Mouse (Mus musculus): ENCODE measurements around the gene Map4k2. TPM values are rescaled to one million over a fixed set of nuclear protein-coding genes. Genes with fewer than 3 reads are reported as not detected.

Gene Map4k2
- 11.4 and 13.8 TPM in 2 replicates for polyA plus RNA-seq (2015; fragmentation: Nextera tagmentation; extraction: Ambion mirVana)

- peak within 1 kb of the TSS; percentile 48; the same call in 1 of the 2 replicates for H3K27ac ChIP-seq
- H3K9me3 ChIP-seq = no peaks in the 10 kb centered on the region
- H3K4me2 ChIP-seq = peak within 1 kb of the TSS; percentile 95
- peak; percentile 79 for ATAC-seq (ENCODE audit: insufficient read depth, low FRiP score, low read depth)
- WGBS = 8% methylated on average over 41 of the region's 72 CpGs
- H3K4me3 ChIP-seq (replicated peaks) = peak within 1 kb of the TSS; percentile 74
- H3K9ac ChIP-seq = peak within 1 kb of the TSS; percentile 63
- H3K4me1 ChIP-seq = peaks cover 41% of the 10 kb centered on the region
- H3K36me3 ChIP-seq = peaks cover 27% of the 10 kb centered on the region
- no peaks in the 10 kb centered on the region for H3K27me3 ChIP-seq (replicated peaks)
Observed at GRCm38 (mm10) chr19:6340524-6341452, at the start of gene Map4k2. TSS of gene Map4k2 (plus strand) at chr19:6341135.

GRCm38 (mm10) chr19:6292262-6292661 lies 48.7 kb upstream of the Map4k2 start:
- ATAC-seq (ENCODE audit: insufficient read depth, low FRiP score, low read depth) = no peak
- Histone ChIP-seq H3K4me1 (0 out of 2 replicates have a peak, but pooled peaks cover 19% of the 10 kb centered on the region), H3K36me3 (peaks cover 19% of the 10 kb centered on the region), H3K4me2 (no peak overlapping the region), H3K4me3 (replicated peaks) (no peak overlapping the region), H3K27me3 (replicated peaks) (no peaks in the 10 kb centered on the region), H3K9me3 (no peaks in the 10 kb centered on the region), H3K9ac (no peak overlapping the region), H3K27ac (no peak overlapping the region)
- WGBS = 84% methylated on average over 5 of the region's 5 CpGs

DNA sequence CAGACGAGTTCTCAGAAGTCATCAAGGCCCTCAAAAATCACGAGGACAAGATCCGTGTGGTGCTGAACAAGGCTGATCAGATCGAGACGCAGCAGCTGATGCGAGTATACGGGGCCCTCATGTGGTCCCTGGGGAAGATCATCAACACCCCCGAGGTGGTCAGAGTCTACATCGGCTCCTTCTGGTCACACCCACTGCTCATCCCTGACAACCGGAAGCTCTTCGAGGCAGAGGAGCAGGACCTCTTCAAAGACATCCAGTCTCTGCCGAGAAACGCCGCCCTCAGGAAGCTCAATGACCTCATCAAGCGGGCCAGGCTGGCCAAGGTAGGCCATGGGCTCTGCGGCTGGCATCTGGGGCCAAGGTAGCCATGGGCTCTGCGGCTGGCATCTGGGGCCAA lies 46.6 kb upstream of the Map4k2 start:
- ATAC-seq (ENCODE audit: insufficient read depth, low FRiP score, low read depth) = no peak
- no peaks in the 10 kb centered on the region for H3K9me3 ChIP-seq
- no peak overlapping the region for H3K27ac ChIP-seq
- H3K27me3 ChIP-seq (replicated peaks) = no peaks in the 10 kb centered on the region
- no peak overlapping the region for H3K4me3 ChIP-seq (replicated peaks)
- H3K9ac ChIP-seq = no peak overlapping the region
- H3K4me1 ChIP-seq = 0 out of 2 replicates have a peak, but pooled peaks cover 10% of the 10 kb centered on the region
- 90% methylated on average over 17 of the region's 17 CpGs for WGBS
- H3K4me2 ChIP-seq = no peak overlapping the region
- peaks cover 33% of the 10 kb centered on the region for H3K36me3 ChIP-seq

- Histone ChIP-seq H3K27me3 (replicated peaks) (no peaks in the 10 kb centered on the region), H3K27ac (no peak overlapping the region), H3K36me3 (peaks cover 36% of the 10 kb centered on the region), H3K9ac (no peak overlapping the region), H3K4me3 (replicated peaks) (no peak overlapping the region), H3K4me1 (peaks cover 13% of the 10 kb centered on the region), H3K4me2 (no peak overlapping the region), H3K9me3 (no peaks in the 10 kb centered on the region)
- ATAC-seq (ENCODE audit: insufficient read depth, low FRiP score, low read depth) = no peak
- 85% methylated on average over 5 of the region's 5 CpGs for WGBS
Observed at GRCm38 (mm10) chr19:6296551-6297210, 44.3 kb upstream of the Map4k2 start.

DNA sequence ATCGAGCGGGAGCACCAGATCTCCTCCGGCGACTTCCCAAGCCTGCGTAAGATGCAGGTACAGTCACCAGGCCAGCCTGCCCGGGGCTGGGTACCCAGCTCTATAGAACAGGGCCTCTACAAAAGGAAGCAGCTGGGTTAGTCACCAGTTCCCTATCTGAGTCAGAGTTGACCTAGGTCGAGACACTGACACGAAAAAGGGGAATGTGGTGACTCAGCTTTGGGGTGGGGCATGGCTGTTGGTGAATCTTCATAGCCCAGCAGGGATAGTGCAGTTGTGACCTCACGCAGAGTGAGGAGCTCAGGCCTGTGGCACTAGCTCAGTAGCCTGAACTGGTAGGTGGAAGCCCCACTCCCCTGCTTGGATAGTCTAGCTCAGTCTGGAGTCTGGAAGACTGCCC lies 43.3 kb upstream of the Map4k2 start:
- Histone ChIP-seq H3K4me3 (replicated peaks) (no peak overlapping the region), H3K27me3 (replicated peaks) (no peaks in the 10 kb centered on the region), H3K4me1 (peaks cover 11% of the 10 kb centered on the region), H3K27ac (no peak overlapping the region), H3K9me3 (no peaks in the 10 kb centered on the region), H3K4me2 (no peak overlapping the region), H3K36me3 (peaks cover 36% of the 10 kb centered on the region), H3K9ac (no peak overlapping the region)
- 74% methylated on average over 9 of the region's 9 CpGs for WGBS
- ATAC-seq (ENCODE audit: insufficient read depth, low FRiP score, low read depth) = peak; percentile 53; the same call in 1 of the 2 replicates

GRCm38 (mm10) chr19:6299003-6299402 lies 41.9 kb upstream of the Map4k2 start:
- peaks cover 36% of the 10 kb centered on the region for H3K36me3 ChIP-seq
- H3K4me3 ChIP-seq (replicated peaks) = no peak overlapping the region
- no peak overlapping the region for H3K27ac ChIP-seq
- H3K9ac ChIP-seq = no peak overlapping the region
- no peak for ATAC-seq (ENCODE audit: insufficient read depth, low FRiP score, low read depth)
- 79% methylated on average over 4 of the region's 4 CpGs for WGBS
- peaks cover 11% of the 10 kb centered on the region for H3K4me1 ChIP-seq
- H3K27me3 ChIP-seq (replicated peaks) = no peaks in the 10 kb centered on the region
- no peaks in the 10 kb centered on the region for H3K9me3 ChIP-seq
- no peak overlapping the region for H3K4me2 ChIP-seq

GRCm38 (mm10) chr19:6299450-6300267 lies 41.3 kb upstream of the Map4k2 start:
- no peak for ATAC-seq (ENCODE audit: insufficient read depth, low FRiP score, low read depth)
- H3K27ac ChIP-seq = no peak overlapping the region; the same call in 1 of the 2 replicates
- no peaks in the 10 kb centered on the region for H3K27me3 ChIP-seq (replicated peaks)
- 79% methylated on average over 7 of the region's 7 CpGs for WGBS
- H3K4me1 ChIP-seq = peaks cover 11% of the 10 kb centered on the region
- H3K4me2 ChIP-seq = no peak overlapping the region; the same call in 1 of the 2 replicates
- no peak overlapping the region for H3K4me3 ChIP-seq (replicated peaks)
- H3K9ac ChIP-seq = no peak overlapping the region
- H3K9me3 ChIP-seq = no peaks in the 10 kb centered on the region
- peaks cover 35% of the 10 kb centered on the region for H3K36me3 ChIP-seq

- WGBS = 43% methylated on average over 7 of the region's 7 CpGs
- Histone ChIP-seq H3K27ac (no peak overlapping the region; the same call in 1 of the 2 replicates), H3K4me3 (replicated peaks) (no peak overlapping the region), H3K36me3 (peaks cover 29% of the 10 kb centered on the region), H3K9ac (no peak overlapping the region), H3K9me3 (no peaks in the 10 kb centered on the region), H3K27me3 (replicated peaks) (no peaks in the 10 kb centered on the region), H3K4me1 (peaks cover 11% of the 10 kb centered on the region), H3K4me2 (no peak overlapping the region)
- ATAC-seq (ENCODE audit: insufficient read depth, low FRiP score, low read depth) = peak; percentile 47; the same call in 1 of the 2 replicates
Observed at GRCm38 (mm10) chr19:6300402-6300841, 40.5 kb upstream of the Map4k2 start.

GRCm38 (mm10) chr19:6302114-6302513 lies 38.8 kb upstream of the Map4k2 start:
- Histone ChIP-seq H3K9me3 (no peaks in the 10 kb centered on the region), H3K4me2 (no peak overlapping the region), H3K4me1 (peaks cover 19% of the 10 kb centered on the region), H3K27me3 (replicated peaks) (no peaks in the 10 kb centered on the region), H3K36me3 (peaks cover 24% of the 10 kb centered on the region), H3K27ac (no peak overlapping the region), H3K4me3 (replicated peaks) (no peak overlapping the region), H3K9ac (no peak overlapping the region)
- no peak for ATAC-seq (ENCODE audit: insufficient read depth, low FRiP score, low read depth)
- WGBS = 89% methylated on average over 5 of the region's 5 CpGs

GRCm38 (mm10) chr19:6302522-6302921 lies 38.4 kb upstream of the Map4k2 start:
- 28% methylated on average over 4 of the region's 4 CpGs for WGBS
- Histone ChIP-seq H3K4me3 (replicated peaks) (no peak overlapping the region), H3K4me2 (no peak overlapping the region), H3K36me3 (peaks cover 20% of the 10 kb centered on the region), H3K4me1 (peaks cover 22% of the 10 kb centered on the region), H3K27ac (no peak overlapping the region), H3K9ac (no peak overlapping the region), H3K27me3 (replicated peaks) (no peaks in the 10 kb centered on the region), H3K9me3 (no peaks in the 10 kb centered on the region)
- no peak for ATAC-seq (ENCODE audit: insufficient read depth, low FRiP score, low read depth)

- peaks cover 8% of the 10 kb centered on the region for H3K36me3 ChIP-seq
- no peak overlapping the region for H3K27ac ChIP-seq
- H3K9ac ChIP-seq = no peak overlapping the region
- no peak overlapping the region for H3K4me3 ChIP-seq (replicated peaks)
- WGBS = 84% methylated on average over 6 of the region's 6 CpGs
- H3K9me3 ChIP-seq = no peaks in the 10 kb centered on the region
- peaks cover 31% of the 10 kb centered on the region for H3K4me1 ChIP-seq
- no peak overlapping the region for H3K4me2 ChIP-seq
- no peak for ATAC-seq (ENCODE audit: insufficient read depth, low FRiP score, low read depth)
- no peaks in the 10 kb centered on the region for H3K27me3 ChIP-seq (replicated peaks)
Observed at GRCm38 (mm10) chr19:6303831-6304230, 37.1 kb upstream of the Map4k2 start.
